Mouse (Mus musculus) neural tube, embryonic 12.5 days (tissue): Measurements from ENCODE around the gene Hoxd4. TPM values are rescaled to one million over a fixed set of nuclear protein-coding genes. Genes with fewer than 3 reads are reported as not detected.

Experiments used
- ATAC-seq: fragments of 200-750 bp; cut with Nextera tagmentation; 2 replicates; pipeline ENCODE4 v1.8.0; 2017; ENCODE audit warnings: low read depth, mild to moderate bottlenecking, moderate TSS enrichment, moderate library complexity; ENCODE audit not compliant: low FRiP score
- H3K27ac ChIP-seq: fragments of 300-500 bp; sonication (generic); 2 replicates; pipeline ENCODE4 v1.5.1; 2016
- H3K27me3 ChIP-seq: fragments of 300-500 bp; sonication (generic); replicated peaks from 2 replicates; pipeline ENCODE4 v1.6.1; 2016; ENCODE audit warnings: mild to moderate bottlenecking
- H3K36me3 ChIP-seq: fragments of 300-500 bp; sonication (generic); 2 replicates; pipeline ENCODE4 v1.6.1; 2016; ENCODE audit warnings: mild to moderate bottlenecking
- H3K4me1 ChIP-seq: fragments of 300-500 bp; sonication (generic); 2 replicates; pipeline ENCODE4 v1.6.1; 2016
- H3K4me2 ChIP-seq: fragments of 300-500 bp; sonication (generic); replicated peaks from 2 replicates; pipeline ENCODE4 v1.6.1; 2016; ENCODE audit warnings: mild to moderate bottlenecking
- H3K4me3 ChIP-seq: fragments of 300-500 bp; sonication (generic); 2 replicates; pipeline ENCODE4 v1.5.1; 2016
- H3K9ac ChIP-seq: fragments of 300-500 bp; sonication (generic); 2 replicates; pipeline ENCODE4 v1.6.1; 2016; ENCODE audit warnings: mild to moderate bottlenecking
- H3K9me3 ChIP-seq: fragments of 300-500 bp; sonication (generic); 2 replicates; pipeline ENCODE4 v1.6.1; 2016; ENCODE audit warnings: mild to moderate bottlenecking
- WGBS: fragments of 180-500 bp; shearing (Covaris S2); methylation state at CpG from one replicate; pipeline ENCODE4 v1.1.7; 2016; 5-methylcytosine and 5-hydroxymethylcytosine counted together
- polyA plus RNA-seq: library from polyadenylated mRNA; unstranded; fragments of >200 nt; fragmentation: Nextera tagmentation; extraction: Ambion mirVana; gene quantifications from 2 replicates; pipeline ENCODE4 v1.2.1, GENCODE M21; 2016

Hoxd4 gene
- polyA plus RNA-seq, 1 experiment from 2014 or later: 14.2 TPM

DNA sequence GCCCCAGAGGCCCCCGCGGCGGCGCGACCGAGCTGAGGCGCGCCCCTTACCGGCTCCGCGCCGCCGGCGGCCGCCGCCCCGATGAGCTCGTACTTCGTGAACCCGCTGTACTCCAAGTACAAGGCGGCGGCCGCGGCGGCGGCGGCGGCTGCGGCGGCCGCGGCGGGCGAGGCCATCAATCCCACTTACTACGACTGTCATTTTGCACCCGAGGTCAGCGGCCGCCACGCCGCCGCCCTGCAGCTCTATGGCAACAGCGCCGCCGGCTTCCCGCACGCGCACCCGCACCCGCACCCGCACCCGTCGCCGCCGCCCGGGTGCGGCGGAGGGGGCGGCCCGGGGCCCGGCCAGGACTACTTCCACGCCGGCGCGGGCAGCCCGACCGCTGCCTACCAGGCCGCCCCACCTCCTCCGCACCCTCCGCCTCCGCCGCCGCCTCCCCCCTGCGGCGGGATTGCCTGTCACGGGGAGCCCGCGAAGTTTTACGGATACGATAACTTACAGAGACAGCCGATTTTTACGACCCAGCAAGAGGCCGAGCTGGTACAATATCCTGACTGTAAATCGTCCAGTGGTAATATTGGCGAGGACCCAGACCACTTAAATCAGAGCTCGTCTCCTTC is 6.2 kb upstream of the Hoxd4 start:
- H3K27me3 ChIP-seq: peaks cover 8% of the 10 kb centered on the region
- no peaks in the 10 kb centered on the region for H3K9me3 ChIP-seq
- H3K36me3 ChIP-seq: no peaks in the 10 kb centered on the region
- under 1% methylated on average over 76 of the region's 85 CpGs for WGBS
- peak overlapping the region; percentile 98 for H3K9ac ChIP-seq
- H3K4me1 ChIP-seq: peaks cover 45% of the 10 kb centered on the region
- peak overlapping the region; percentile 100 for H3K27ac ChIP-seq
- H3K4me2 ChIP-seq: peak overlapping the region; percentile 96
- H3K4me3 ChIP-seq: peak overlapping the region; percentile 78
- peak; percentile 62 for ATAC-seq

- H3K4me1 ChIP-seq: peaks cover 44% of the 10 kb centered on the region
- peak overlapping the region; percentile 98 for H3K9ac ChIP-seq
- no peak for ATAC-seq
- peak overlapping the region; percentile 78 for H3K4me3 ChIP-seq
- no peaks in the 10 kb centered on the region for H3K9me3 ChIP-seq
- peak overlapping the region; percentile 22 for H3K27ac ChIP-seq
- peak overlapping the region; percentile 96 for H3K4me2 ChIP-seq
- H3K36me3 ChIP-seq: no peaks in the 10 kb centered on the region
- H3K27me3 ChIP-seq: no peaks in the 10 kb centered on the region
- 2% methylated on average over 13 of the region's 13 CpGs for WGBS
Measured at GRCm38 (mm10) chr2:74706393-74706960, 5.3 kb upstream of the Hoxd4 start.

DNA sequence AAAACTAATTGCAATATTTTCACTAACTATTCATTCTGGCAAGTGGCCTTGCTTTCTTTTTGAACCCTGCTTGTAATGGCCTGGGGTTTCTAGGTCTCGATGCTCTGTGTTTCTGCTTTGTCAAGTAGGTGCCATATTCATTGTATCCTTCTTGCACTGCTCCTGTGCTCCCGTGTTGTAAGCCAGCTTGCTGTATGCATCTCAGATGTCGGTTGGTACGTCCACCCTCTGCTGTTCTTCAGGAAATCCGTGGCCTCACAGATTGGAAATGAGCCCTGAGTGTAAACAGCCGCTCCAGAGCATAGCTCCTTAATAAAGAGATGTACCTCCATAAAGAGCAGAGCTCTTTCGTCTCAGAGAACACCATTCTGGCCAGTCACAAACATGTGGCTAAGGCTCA is 4.1 kb upstream of the Hoxd4 start:
- H3K4me1 ChIP-seq: peaks cover 44% of the 10 kb centered on the region
- H3K4me2 ChIP-seq: peak overlapping the region; percentile 96
- H3K36me3 ChIP-seq: no peaks in the 10 kb centered on the region
- whole genome bisulfite sequencing: 8% methylated on average over 7 of the region's 7 CpGs
- peak overlapping the region; percentile 70 for H3K9ac ChIP-seq
- peak overlapping the region; percentile 42 for H3K4me3 ChIP-seq
- H3K27me3 ChIP-seq: no peaks in the 10 kb centered on the region
- no peaks in the 10 kb centered on the region for H3K9me3 ChIP-seq
- peak overlapping the region; percentile 38; the same call in 1 of the 2 replicates for H3K27ac ChIP-seq
- no peak for ATAC-seq

GRCm38 (mm10) chr2:74708676-74709075 is 3.1 kb upstream of the Hoxd4 start:
- Histone ChIP-seq H3K36me3 (no peaks in the 10 kb centered on the region), H3K27me3 (no peaks in the 10 kb centered on the region), H3K9ac (peak overlapping the region; percentile 70; the same call in 1 of the 2 replicates), H3K4me1 (peaks cover 39% of the 10 kb centered on the region), H3K4me2 (peak overlapping the region; percentile 96), H3K9me3 (no peaks in the 10 kb centered on the region), H3K27ac (no peak overlapping the region), H3K4me3 (peak overlapping the region; percentile 19)
- ATAC-seq: no peak
- 19% methylated on average over 4 of the region's 4 CpGs for WGBS

DNA sequence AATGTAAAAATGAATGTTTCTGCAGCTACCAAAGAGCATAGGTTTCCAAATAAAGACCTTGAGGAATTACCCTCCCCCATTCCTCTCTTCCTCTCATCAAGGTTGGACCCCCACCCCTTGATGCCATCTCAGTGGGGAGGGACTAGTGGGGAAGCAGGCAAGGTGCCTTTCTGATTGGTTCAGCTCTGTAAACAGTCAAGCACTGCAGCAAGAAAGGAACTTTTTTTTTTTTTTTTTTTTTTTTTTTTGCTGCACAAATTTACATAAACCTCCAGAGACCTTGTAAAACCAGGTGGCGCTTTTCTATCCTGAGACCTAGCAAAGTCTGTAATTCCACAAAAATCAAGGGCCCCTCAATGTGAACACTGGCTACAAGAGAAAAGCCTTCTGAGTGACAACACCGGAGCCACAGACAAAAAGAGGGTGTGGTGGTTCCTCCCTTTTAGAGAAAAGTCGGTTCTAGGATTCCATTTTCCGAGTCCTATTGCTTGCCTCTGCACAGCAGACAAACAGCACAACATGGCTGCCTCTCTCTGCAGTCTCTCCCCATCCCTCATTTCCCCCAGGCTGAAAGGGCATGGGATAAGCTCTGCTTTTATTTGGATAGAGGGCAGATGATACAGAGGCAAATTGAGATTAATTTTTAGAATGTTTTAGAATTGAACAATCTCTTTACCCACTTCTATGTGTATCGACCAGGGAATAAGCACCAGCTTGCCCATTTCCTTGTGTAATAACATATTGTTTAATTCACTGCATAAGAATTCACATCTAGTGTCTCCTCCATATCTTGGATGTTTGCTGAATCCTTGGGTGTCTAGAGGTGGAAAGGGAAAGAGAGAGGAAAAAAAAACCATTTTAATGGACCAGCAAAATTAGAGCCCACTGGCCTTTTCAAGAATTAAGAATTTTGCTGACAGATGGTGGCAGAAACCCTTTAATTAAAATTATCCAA is 2.0 kb upstream of the Hoxd4 start:
- H3K4me1 ChIP-seq: peaks cover 33% of the 10 kb centered on the region
- ATAC-seq: no peak
- H3K27me3 ChIP-seq: no peaks in the 10 kb centered on the region
- no peaks in the 10 kb centered on the region for H3K9me3 ChIP-seq
- peak overlapping the region; percentile 21; the same call in 1 of the 2 replicates for H3K27ac ChIP-seq
- WGBS: 6% methylated on average over 5 of the region's 5 CpGs
- peak overlapping the region; percentile 70 for H3K9ac ChIP-seq
- H3K36me3 ChIP-seq: no peaks in the 10 kb centered on the region
- H3K4me3 ChIP-seq: 0 out of 2 replicates have a peak overlapping the region, but pooled peaks have one; percentile 3
- peak overlapping the region; percentile 96 for H3K4me2 ChIP-seq

DNA sequence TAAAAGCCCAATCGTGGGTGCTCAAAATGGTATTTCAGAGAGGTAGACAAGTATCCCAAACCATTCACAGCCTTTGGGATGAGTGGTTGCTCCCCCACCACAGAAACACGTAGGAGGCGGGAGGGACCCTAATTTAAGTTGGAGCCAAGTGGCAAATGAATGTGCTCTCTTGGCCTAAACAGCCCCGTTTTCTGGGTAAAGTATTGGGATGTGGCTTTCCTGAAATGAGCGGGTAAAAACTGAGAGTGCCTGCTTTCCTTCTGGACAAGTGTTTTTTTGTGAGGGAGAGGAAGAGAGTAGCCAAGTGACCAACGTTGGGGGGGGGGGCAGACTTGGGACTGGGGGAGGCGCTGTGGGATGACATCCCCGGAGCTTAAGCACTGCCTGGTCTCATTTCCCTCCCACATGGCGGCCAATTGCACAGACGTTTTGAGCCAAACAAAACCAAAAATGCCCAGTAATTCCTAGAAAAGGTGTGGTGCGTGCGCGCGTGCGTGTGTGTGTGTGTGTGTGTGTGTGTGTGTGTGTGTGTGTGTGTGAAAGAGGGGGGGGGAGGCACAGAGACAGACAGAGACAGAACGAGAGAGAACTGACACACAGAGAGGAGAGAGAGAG is 693 bp upstream of the Hoxd4 start:
- H3K27ac ChIP-seq: peak overlapping the region; percentile 100
- peaks cover 41% of the 10 kb centered on the region for H3K4me1 ChIP-seq
- no peaks in the 10 kb centered on the region for H3K27me3 ChIP-seq
- H3K9ac ChIP-seq: peak overlapping the region; percentile 100
- WGBS: under 1% methylated on average over 16 of the region's 16 CpGs
- no peaks in the 10 kb centered on the region for H3K9me3 ChIP-seq
- H3K4me3 ChIP-seq: peak overlapping the region; percentile 90
- no peak for ATAC-seq
- H3K4me2 ChIP-seq: peak overlapping the region; percentile 96
- no peaks in the 10 kb centered on the region for H3K36me3 ChIP-seq

DNA sequence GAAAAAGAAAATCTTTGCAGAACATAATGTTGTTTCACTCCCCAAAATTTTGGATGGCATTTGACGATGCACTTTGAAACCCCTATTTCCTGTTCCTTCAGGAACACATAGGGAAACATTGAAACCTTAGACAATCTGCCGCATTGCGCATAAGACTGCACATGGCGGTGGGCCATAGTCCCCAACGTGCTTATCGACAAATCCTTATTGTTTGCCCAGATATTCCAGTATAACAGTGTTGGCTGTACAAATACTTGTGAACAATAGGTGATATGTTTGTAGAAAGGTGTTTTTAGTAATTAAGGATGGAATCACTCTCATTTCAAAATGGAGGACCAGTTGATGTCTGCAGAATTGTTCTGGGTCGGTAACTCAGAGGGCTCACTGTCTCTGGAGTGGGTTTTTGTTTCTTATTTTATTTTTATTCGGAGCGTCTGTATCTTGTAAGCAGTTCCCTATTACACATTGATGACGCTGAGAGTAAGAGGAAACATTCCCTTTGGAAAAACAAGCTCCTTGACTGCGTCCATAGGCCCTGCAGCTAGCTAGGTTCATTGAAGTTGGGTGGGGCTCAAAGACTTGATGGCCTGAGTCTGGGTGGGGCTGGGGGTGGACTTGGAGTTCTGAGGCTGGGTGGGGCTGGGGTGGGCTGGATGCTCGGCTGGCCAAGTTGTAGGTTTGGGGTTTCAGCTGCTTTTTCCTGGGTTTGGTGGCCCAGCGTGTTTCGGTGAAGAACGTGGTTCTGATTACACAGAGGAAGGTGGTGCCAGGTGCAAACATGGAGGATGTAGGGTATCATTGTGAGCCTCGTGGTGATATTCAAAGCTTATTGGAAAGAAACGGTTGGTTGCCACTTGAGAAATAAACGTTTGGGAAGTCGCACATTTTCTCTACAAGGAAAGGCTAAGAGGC is 1.8 kb downstream of the Hoxd4 start:
- Histone ChIP-seq H3K4me2 (peak overlapping the region; percentile 96), H3K4me1 (peaks cover 54% of the 10 kb centered on the region), H3K27me3 (no peaks in the 10 kb centered on the region), H3K36me3 (no peaks in the 10 kb centered on the region), H3K9ac (peak overlapping the region; percentile 100), H3K9me3 (no peaks in the 10 kb centered on the region), H3K4me3 (peak overlapping the region; percentile 90), H3K27ac (peak overlapping the region; percentile 89)
- 2% methylated on average over 19 of the region's 19 CpGs for WGBS
- ATAC-seq: no peak

DNA sequence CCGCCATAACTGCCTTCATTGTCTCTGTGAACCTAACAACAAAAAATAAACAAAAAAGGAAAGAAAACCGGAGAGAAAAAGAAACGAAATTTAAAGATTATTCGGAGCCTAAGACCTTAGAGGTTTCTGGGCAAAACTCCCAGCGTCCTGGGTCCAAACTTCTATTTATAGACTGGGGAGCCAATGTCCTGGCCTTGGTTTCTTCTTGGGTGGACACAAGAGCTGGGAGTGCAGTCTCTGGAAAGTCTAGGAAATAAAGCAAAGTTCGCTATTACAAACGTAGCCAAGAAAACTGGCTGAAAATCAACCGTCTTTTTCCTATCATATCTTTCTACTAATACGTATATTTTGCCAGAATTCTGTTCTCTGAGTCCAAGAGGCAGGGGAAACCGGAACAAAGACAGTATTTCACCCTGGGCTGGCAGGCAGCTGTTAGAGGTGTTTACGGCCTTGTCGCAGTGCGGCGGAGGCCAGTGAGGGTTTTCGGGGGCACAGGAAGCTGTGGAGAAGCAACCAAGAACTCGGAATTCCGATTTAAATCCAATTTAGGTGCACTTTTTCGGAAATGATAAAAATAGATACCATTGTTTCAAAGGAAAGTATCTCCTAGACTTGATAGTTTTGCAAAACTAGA is 2.5 kb downstream of the Hoxd4 start:
- Histone ChIP-seq H3K27ac (peak overlapping the region; percentile 89), H3K9me3 (no peaks in the 10 kb centered on the region), H3K4me1 (peaks cover 54% of the 10 kb centered on the region), H3K4me2 (peak overlapping the region; percentile 96), H3K27me3 (no peaks in the 10 kb centered on the region), H3K9ac (peak overlapping the region; percentile 100), H3K36me3 (no peaks in the 10 kb centered on the region), H3K4me3 (peak overlapping the region; percentile 90)
- no peak for ATAC-seq
- WGBS: 2% methylated on average over 18 of the region's 18 CpGs

GRCm38 (mm10) chr2:74714881-74715280 is 3.2 kb downstream of the Hoxd4 start:
- peak overlapping the region; percentile 96 for H3K4me2 ChIP-seq
- peak overlapping the region; percentile 89 for H3K27ac ChIP-seq
- H3K9me3 ChIP-seq: no peaks in the 10 kb centered on the region
- 1% methylated on average over 14 of the region's 14 CpGs for WGBS
- H3K9ac ChIP-seq: peak overlapping the region; percentile 100
- H3K4me1 ChIP-seq: peaks cover 54% of the 10 kb centered on the region
- ATAC-seq: peak; percentile 82
- H3K4me3 ChIP-seq: peak overlapping the region; percentile 90
- H3K27me3 ChIP-seq: no peaks in the 10 kb centered on the region
- H3K36me3 ChIP-seq: no peaks in the 10 kb centered on the region

DNA sequence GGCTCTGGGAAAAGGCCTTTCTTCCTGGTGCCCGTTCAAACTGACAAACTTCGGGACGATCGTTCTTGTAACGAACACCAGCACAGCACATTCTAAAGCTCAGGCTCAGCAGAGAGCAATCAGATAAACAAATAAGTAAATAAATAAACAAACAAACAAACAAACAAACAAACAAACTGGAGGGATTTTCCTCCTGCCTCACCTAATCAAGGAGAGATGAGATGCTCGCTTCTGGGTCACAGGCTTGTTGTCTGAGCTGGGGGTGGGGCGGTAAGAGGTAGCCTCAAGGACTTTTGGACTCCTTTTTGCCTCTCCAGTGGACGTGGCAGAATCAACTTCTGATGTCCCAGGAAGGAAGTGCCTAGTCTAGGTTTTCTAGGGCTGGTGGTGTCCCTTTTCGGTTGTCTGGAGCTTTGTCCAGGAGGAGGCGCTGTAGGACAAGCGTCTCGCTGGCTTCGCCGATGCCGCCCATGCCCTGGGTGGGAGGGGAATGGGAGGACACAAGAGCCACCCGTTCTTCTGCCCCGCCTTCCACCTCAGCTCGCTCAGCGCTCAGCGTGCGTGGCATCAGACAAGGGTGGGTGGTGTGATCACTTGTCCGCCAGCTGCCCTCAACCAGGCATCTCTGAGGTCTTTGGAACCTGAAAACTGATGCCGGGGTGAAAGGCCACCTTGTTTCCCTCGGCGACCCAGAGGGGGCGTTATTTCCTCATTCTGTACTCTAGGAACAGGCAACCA is 3.9 kb downstream of the Hoxd4 start:
- 2% methylated on average over 26 of the region's 26 CpGs for WGBS
- H3K4me3 ChIP-seq: peak overlapping the region; percentile 90

More for the DNA sequence above, 3.9 kb downstream of the Hoxd4 start:
- Histone ChIP-seq H3K4me2 (peak overlapping the region; percentile 96), H3K27me3 (no peaks in the 10 kb centered on the region), H3K27ac (peak overlapping the region; percentile 89; the same call in 1 of the 2 replicates), H3K9me3 (no peaks in the 10 kb centered on the region), H3K4me1 (peaks cover 55% of the 10 kb centered on the region), H3K9ac (peak overlapping the region; percentile 100), H3K36me3 (no peaks in the 10 kb centered on the region)
- ATAC-seq: peak; percentile 64
